Mouse (Mus musculus) bone marrow, adult 2 months (tissue): ENCODE measurements around the gene Prr13.
A peak's percentile ranks its signal among the peaks of the same experiment; 100 is the strongest.

ENCODE experiments used
- CTCF ChIP-seq: fragments of 200-500 bp; IDR thresholded peaks from 2 replicates; pipeline ENCODE4 v1.5.1; 2011; ENCODE audit warnings: low read length, control low read depth; ENCODE audit not compliant: control insufficient read depth, insufficient read depth
- POLR2A ChIP-seq: fragments of 200-500 bp; IDR thresholded peaks from 2 replicates; pipeline ENCODE4 v1.6.1; 2011; ENCODE audit warnings: low read depth, mild to moderate bottlenecking, control low read depth, low read length, borderline replicate concordance; ENCODE audit not compliant: control insufficient read depth

GRCm38 (mm10) chr15:102455993-102456392, 2.8 kb upstream of the Prr13 start:
- TF ChIP-seq POLR2A, result no peak
- peak; percentile 68 for TF ChIP-seq CTCF
